Mouse (Mus musculus) megakaryocyte, embryonic 14.5 days (primary cell): ENCODE measurements around the gene Rpl28.

Experiments
- FLI1 ChIP-seq: IDR thresholded peaks from 2 replicates; pipeline ENCODE4 v1.6.1; 2012; ENCODE audit warnings: low read length, inconsistent platforms, mixed read lengths
- GATA1 ChIP-seq: IDR thresholded peaks from 3 replicates; pipeline ENCODE4 v1.6.1; 2012; ENCODE audit warnings: mixed read lengths, low read length, inconsistent platforms, borderline replicate concordance

DNA sequence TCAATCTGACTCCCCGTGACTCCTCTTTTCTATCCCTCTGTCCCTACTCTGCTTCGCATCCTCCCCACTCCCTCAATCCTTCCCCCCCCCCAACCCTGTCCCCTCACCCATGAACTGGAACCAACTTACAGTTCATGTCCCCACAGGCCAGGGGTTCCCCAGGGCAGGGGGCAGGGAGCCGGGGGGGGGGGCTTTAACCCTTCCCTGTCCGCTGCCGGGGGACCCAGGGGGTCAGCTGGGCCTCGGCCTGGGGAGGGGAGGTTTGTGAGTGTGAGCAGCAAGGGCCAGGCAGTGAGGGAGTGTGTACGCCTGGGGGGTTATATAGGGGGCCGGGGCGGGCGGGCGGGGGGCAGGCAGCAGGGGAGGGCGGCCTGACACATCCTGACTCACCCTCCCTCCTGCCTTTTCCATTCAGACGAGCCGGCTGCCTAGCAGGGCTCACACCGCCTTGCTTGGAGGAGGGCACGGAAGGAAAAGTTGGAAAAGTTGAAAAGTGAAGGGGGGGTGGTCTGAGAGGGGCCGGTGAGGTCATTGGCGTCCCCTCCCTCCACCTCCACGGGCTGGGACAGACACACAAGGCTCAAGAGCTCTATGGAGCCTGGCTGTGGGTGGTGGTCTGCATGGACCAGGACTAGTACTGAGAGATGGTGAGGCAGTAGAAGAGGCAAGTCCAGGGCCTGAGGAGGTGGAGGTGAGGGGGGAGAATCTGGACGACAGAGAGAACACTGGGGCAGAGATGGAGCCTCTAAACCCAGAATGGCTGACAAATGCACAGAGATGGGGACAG, 14.6 kb upstream of the Rpl28 start:
- TF ChIP-seq GATA1 (no peak), FLI1 (no peak)
